In genomic region chr7:90325166-90325565, GRCm38 (mm10) we compare ENCODE assay signal across 22 mouse cellular contexts. TPM values are rescaled to one million over a fixed set of nuclear protein-coding genes. Genes with fewer than 3 reads are reported as not detected.
"Had no signal": no experiment of that assay in that cellular context is flagged by ENCODE, and none has a peak within 500 bp of the region (broad histone marks: within the 10 kb centered on the region; RNA-seq: fewer than 3 reads in every experiment).

No protein-coding gene starts in this region.

- DNase-seq: retina, postnatal 1 day; right cerebral cortex, adult 18-20 months; right cerebral cortex, postnatal 14 days; right cerebral cortex, postnatal 25 days; right cerebral cortex, postnatal 4 days; spleen, adult 18-20 months; thymus, adult 18-20 months; thymus, adult 2 months; thymus, postnatal 14 days; thymus, postnatal 25 days; thymus, postnatal 36 days; thymus, postnatal 4 days had no signal

- H3K4me3 ChIP-seq: neural tube, embryonic 15.5 days; stomach, embryonic 15.5 days had no signal

- H3K36me3 ChIP-seq: neural tube, embryonic 15.5 days; stomach, embryonic 15.5 days had no signal

- H3K9ac ChIP-seq: neural tube, embryonic 15.5 days; stomach, embryonic 15.5 days had no signal

- H3K4me1 ChIP-seq: neural tube, embryonic 15.5 days; stomach, embryonic 15.5 days had no signal

- H3K4me2 ChIP-seq: neural tube, embryonic 15.5 days; stomach, embryonic 15.5 days had no signal

- H3K27me3 ChIP-seq: neural tube, embryonic 15.5 days; stomach, embryonic 15.5 days had no signal

- H3K27ac ChIP-seq: neural tube, embryonic 15.5 days; stomach, embryonic 15.5 days; stomach, postnatal 0 days had no signal

- H3K9me3 ChIP-seq: neural tube, embryonic 15.5 days; stomach, embryonic 15.5 days had no signal

RNA-seq across cellular contexts. Expression of gene Ccdc83, which starts 59.6 kb away (rescaled TPM):
- total RNA-seq: neutrophil, adult 5-6 weeks had no signal
- polyA plus RNA-seq: neural tube, embryonic 14.5 days; neural tube, embryonic 15.5 days; small intestine, adult 2 months; spleen, adult 2 months; stomach, embryonic 14.5 days; stomach, embryonic 15.5 days; stomach, embryonic 16.5 days; stomach, postnatal 0 days; thymus, adult 2 months; thymus, postnatal 0 days had no signal
